In the genomic region with DNA sequence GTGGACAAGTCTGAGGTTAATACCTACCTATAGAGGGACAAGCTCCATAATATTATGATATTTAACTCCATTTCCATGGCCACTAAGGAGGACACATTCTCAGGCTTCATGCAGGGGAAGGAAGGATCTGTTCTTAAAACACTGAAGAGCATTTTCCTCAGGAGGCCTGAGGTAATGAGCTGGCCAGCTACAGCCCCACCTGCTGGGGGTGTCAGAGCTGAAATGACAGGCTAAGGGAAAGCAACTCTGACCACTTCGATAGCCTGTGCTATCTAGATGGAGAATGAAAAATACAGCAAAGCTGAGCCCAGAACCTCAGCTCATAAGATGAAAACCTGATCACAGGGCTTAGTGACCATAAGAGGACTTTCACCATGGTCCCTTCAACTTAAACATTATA, we compare ENCODE assay signal across 25 mouse cellular contexts.
DNase-seq lines count a peak whose midpoint lies in the region; ATAC-seq and TF ChIP-seq lines count a peak whose summit lies in the region.
"Had no signal": no experiment of that assay in that cellular context is flagged by ENCODE, and none has a peak within 500 bp of the region (broad histone marks: within the 10 kb centered on the region; RNA-seq: fewer than 3 reads in every experiment).

No protein-coding gene starts in this region.

- H3K4me1 ChIP-seq in kidney, postnatal 0 days (replicated peaks; ENCODE audit: insufficient read depth, low read length), result no peaks in the 10 kb centered on the region
- no peaks in the 10 kb centered on the region for H3K4me1 ChIP-seq in kidney, embryonic 16.5 days (ENCODE audit: insufficient read depth, low read length)
- no peaks in the 10 kb centered on the region for H3K4me1 ChIP-seq in midbrain, postnatal 0 days (ENCODE audit: insufficient read depth, low read length)
- H3K4me1 ChIP-seq in midbrain, embryonic 15.5 days, result no peaks in the 10 kb centered on the region
- H3K4me1 ChIP-seq in stomach, postnatal 0 days (replicated peaks; ENCODE audit: control insufficient read depth, insufficient read depth), result no peaks in the 10 kb centered on the region
- H3K4me1 ChIP-seq: embryonic facial prominence, embryonic 15.5 days; hindbrain, embryonic 10.5 days; liver, embryonic 13.5 days; midbrain, embryonic 12.5 days; neural tube, embryonic 12.5 days had no signal

- 68% methylated on average over 1 of the region's 1 CpGs for WGBS in kidney, postnatal 0 days
- WGBS in kidney, embryonic 16.5 days, result 86% methylated on average over 1 of the region's 1 CpGs
- WGBS in midbrain, postnatal 0 days, result 75% methylated on average over 1 of the region's 1 CpGs
- 79% methylated on average over 1 of the region's 1 CpGs for WGBS in midbrain, embryonic 15.5 days
- 72% methylated on average over 1 of the region's 1 CpGs for WGBS in stomach, postnatal 0 days

- no peak overlapping the region for H3K27ac ChIP-seq in kidney, postnatal 0 days
- no peak overlapping the region for H3K27ac ChIP-seq in kidney, embryonic 16.5 days (ENCODE audit: low read length)
- H3K27ac ChIP-seq in midbrain, postnatal 0 days (ENCODE audit: low read depth, low read length), result no peak overlapping the region
- H3K27ac ChIP-seq in midbrain, embryonic 15.5 days, result no peak overlapping the region
- no peak overlapping the region for H3K27ac ChIP-seq in stomach, postnatal 0 days (replicated peaks)
- H3K27ac ChIP-seq: embryonic facial prominence, embryonic 15.5 days; hindbrain, embryonic 10.5 days; liver, embryonic 13.5 days; midbrain, embryonic 12.5 days; neural tube, embryonic 12.5 days had no signal

- peak; percentile 3 to 7 for DNase-seq in cerebellum, postnatal 36 days
- no peak for DNase-seq in kidney, postnatal 0 days (ENCODE audit: low spot score)
- peak; percentile 4 for DNase-seq in midbrain, postnatal 0 days (ENCODE audit: low spot score)
- DNase-seq in stomach, postnatal 0 days (ENCODE audit: low spot score), result no peak
- DNase-seq in MN1 (ENCODE audit: low spot score), result no peak
- DNase-seq: adrenal gland, adult 8-10 months; cerebellum, adult 9-11 months; kidney, adult 18-20 months; kidney, postnatal 14 days; liver, embryonic 13.5 days; lung, postnatal 10 days; retina, postnatal 1 day; right cerebral cortex, postnatal 25 days; spleen, adult 18-20 months; thymus, postnatal 14 days had no signal

- H3K27me3 ChIP-seq in kidney, postnatal 0 days (ENCODE audit: insufficient read depth, low read length), result no peaks in the 10 kb centered on the region
- no peaks in the 10 kb centered on the region for H3K27me3 ChIP-seq in kidney, embryonic 16.5 days (ENCODE audit: insufficient read depth, low read length)
- H3K27me3 ChIP-seq in midbrain, postnatal 0 days (ENCODE audit: insufficient read depth, low read length), result no peaks in the 10 kb centered on the region
- H3K27me3 ChIP-seq in midbrain, embryonic 15.5 days (replicated peaks), result no peaks in the 10 kb centered on the region
- no peaks in the 10 kb centered on the region for H3K27me3 ChIP-seq in stomach, postnatal 0 days (ENCODE audit: control insufficient read depth, insufficient read depth, low read length)
- H3K27me3 ChIP-seq: embryonic facial prominence, embryonic 15.5 days; liver, embryonic 13.5 days; midbrain, embryonic 12.5 days; neural tube, embryonic 12.5 days had no signal

- H3K4me3 ChIP-seq in kidney, postnatal 0 days (replicated peaks; ENCODE audit: low read depth, low read length), result no peak overlapping the region
- no peak overlapping the region for H3K4me3 ChIP-seq in kidney, embryonic 16.5 days (ENCODE audit: low read length)
- H3K4me3 ChIP-seq in midbrain, postnatal 0 days (ENCODE audit: low read depth, low read length), result no peak overlapping the region
- H3K4me3 ChIP-seq in midbrain, embryonic 15.5 days, result no peak overlapping the region
- H3K4me3 ChIP-seq in stomach, postnatal 0 days (ENCODE audit: low read depth, low read length), result no peak overlapping the region
- H3K4me3 ChIP-seq: embryonic facial prominence, embryonic 15.5 days; hindbrain, embryonic 10.5 days; liver, embryonic 13.5 days; midbrain, embryonic 12.5 days; neural tube, embryonic 12.5 days had no signal

- TF ChIP-seq EP300 in stomach, postnatal 0 days (optimal IDR thresholded peaks at IDR 0.05), result no peak

- no peak for ATAC-seq in cerebellum, adult (ENCODE audit: insufficient number of reproducible peaks, low FRiP score, low TSS enrichment)
- no peak for ATAC-seq in kidney, postnatal 0 days (replicated peaks; ENCODE audit: low FRiP score, low read depth)
- no peak for ATAC-seq in kidney, embryonic 16.5 days (ENCODE audit: low FRiP score, low TSS enrichment)
- ATAC-seq in midbrain, postnatal 0 days (ENCODE audit: low FRiP score), result no peak
- no peak for ATAC-seq in midbrain, embryonic 15.5 days (replicated peaks)
- ATAC-seq in stomach, postnatal 0 days (ENCODE audit: low FRiP score, low TSS enrichment), result no peak
- ATAC-seq: forebrain, embryonic 14.5 days; hindbrain, embryonic 16.5 days had no signal

- H3K4me2 ChIP-seq in kidney, postnatal 0 days (ENCODE audit: low read length), result no peak overlapping the region
- H3K4me2 ChIP-seq in kidney, embryonic 16.5 days (replicated peaks; ENCODE audit: low read depth, low read length), result no peak overlapping the region
- H3K4me2 ChIP-seq in midbrain, postnatal 0 days (ENCODE audit: low read depth, low read length, poor library complexity, severe bottlenecking), result no peak overlapping the region
- no peak overlapping the region for H3K4me2 ChIP-seq in midbrain, embryonic 15.5 days
- H3K4me2 ChIP-seq in stomach, postnatal 0 days (replicated peaks; ENCODE audit: low read depth), result no peak overlapping the region
- H3K4me2 ChIP-seq: embryonic facial prominence, embryonic 15.5 days; heart, embryonic 11.5 days; liver, embryonic 13.5 days; midbrain, embryonic 12.5 days; neural tube, embryonic 12.5 days had no signal

- H3K9ac ChIP-seq in kidney, postnatal 0 days (ENCODE audit: low read depth, low read length), result no peak overlapping the region
- no peak overlapping the region for H3K9ac ChIP-seq in kidney, embryonic 16.5 days (replicated peaks; ENCODE audit: low read length)
- no peak overlapping the region for H3K9ac ChIP-seq in midbrain, postnatal 0 days (replicated peaks; ENCODE audit: low read length, poor library complexity, severe bottlenecking)
- H3K9ac ChIP-seq in midbrain, embryonic 15.5 days, result no peak overlapping the region
- no peak overlapping the region for H3K9ac ChIP-seq in stomach, postnatal 0 days (ENCODE audit: low read length)
- H3K9ac ChIP-seq: embryonic facial prominence, embryonic 15.5 days; liver, embryonic 13.5 days; midbrain, embryonic 12.5 days; neural tube, embryonic 12.5 days had no signal

- TF ChIP-seq CTCF in kidney, postnatal 0 days (IDR thresholded peaks at IDR 0.05; ENCODE audit: low read depth), result peak; percentile 44; the same call in 1 of the 2 replicates
- no peak; the same call in 1 of the 2 replicates for TF ChIP-seq CTCF in midbrain, postnatal 0 days (IDR thresholded peaks at IDR 0.05)
- peak; percentile 41 for TF ChIP-seq CTCF in stomach, postnatal 0 days (IDR thresholded peaks at IDR 0.05; ENCODE audit: low read depth)

- no peaks in the 10 kb centered on the region for H3K36me3 ChIP-seq in kidney, postnatal 0 days (ENCODE audit: insufficient read depth, low read length)
- no peaks in the 10 kb centered on the region for H3K36me3 ChIP-seq in kidney, embryonic 16.5 days (ENCODE audit: insufficient read depth, low read length)
- H3K36me3 ChIP-seq in midbrain, postnatal 0 days (ENCODE audit: insufficient read depth, low read length), result no peaks in the 10 kb centered on the region
- H3K36me3 ChIP-seq in midbrain, embryonic 15.5 days (replicated peaks), result no peaks in the 10 kb centered on the region
- H3K36me3 ChIP-seq in stomach, postnatal 0 days (ENCODE audit: control insufficient read depth, insufficient read depth, low read length), result no peaks in the 10 kb centered on the region
- H3K36me3 ChIP-seq: embryonic facial prominence, embryonic 15.5 days; hindbrain, embryonic 10.5 days; liver, embryonic 13.5 days; midbrain, embryonic 12.5 days; neural tube, embryonic 12.5 days had no signal

- H3K9me3 ChIP-seq in kidney, postnatal 0 days (replicated peaks; ENCODE audit: low read length), result no peaks in the 10 kb centered on the region
- H3K9me3 ChIP-seq in kidney, embryonic 16.5 days (ENCODE audit: low read length), result no peaks in the 10 kb centered on the region
- no peaks in the 10 kb centered on the region for H3K9me3 ChIP-seq in midbrain, postnatal 0 days (ENCODE audit: low read length)
- H3K9me3 ChIP-seq in midbrain, embryonic 15.5 days, result no peaks in the 10 kb centered on the region
- H3K9me3 ChIP-seq in stomach, postnatal 0 days (ENCODE audit: control insufficient read depth, low read length), result no peaks in the 10 kb centered on the region
- H3K9me3 ChIP-seq: embryonic facial prominence, embryonic 15.5 days; liver, embryonic 13.5 days; midbrain, embryonic 12.5 days; neural tube, embryonic 12.5 days had no signal

Comparison
In these comparisons a context has a peak if more than half of its experiments do, and no peak if none do; other contexts are left out.
1. DNase-seq: peak in cerebellum, postnatal 36 days (2 of 2) and midbrain, postnatal 0 days (single experiment); none in kidney, postnatal 0 days (single experiment), stomach, postnatal 0 days (single experiment) and MN1 (single experiment).